Mouse (Mus musculus) heart, adult 2 months (tissue): Measurements from ENCODE around the gene Amt.

ENCODE experiments used
- CTCF ChIP-seq: fragments of 200-600 bp; IDR thresholded peaks from 2 replicates; pipeline ENCODE4 v1.8.1; 2022; ENCODE audit warnings: antibody characterized with exemption, mild to moderate bottlenecking, moderate library complexity
- EP300 ChIP-seq: fragments of 200-500 bp; IDR thresholded peaks from 2 replicates; pipeline ENCODE4 v1.6.1; 2011; ENCODE audit warnings: low read depth, low read length, control low read depth; ENCODE audit not compliant: insufficient read depth
- POLR2A ChIP-seq: fragments of 200-500 bp; IDR thresholded peaks from 2 replicates; pipeline ENCODE4 v1.6.1; 2011; ENCODE audit warnings: mild to moderate bottlenecking, low read depth, low read length, control low read depth; ENCODE audit not compliant: insufficient read depth

DNA sequence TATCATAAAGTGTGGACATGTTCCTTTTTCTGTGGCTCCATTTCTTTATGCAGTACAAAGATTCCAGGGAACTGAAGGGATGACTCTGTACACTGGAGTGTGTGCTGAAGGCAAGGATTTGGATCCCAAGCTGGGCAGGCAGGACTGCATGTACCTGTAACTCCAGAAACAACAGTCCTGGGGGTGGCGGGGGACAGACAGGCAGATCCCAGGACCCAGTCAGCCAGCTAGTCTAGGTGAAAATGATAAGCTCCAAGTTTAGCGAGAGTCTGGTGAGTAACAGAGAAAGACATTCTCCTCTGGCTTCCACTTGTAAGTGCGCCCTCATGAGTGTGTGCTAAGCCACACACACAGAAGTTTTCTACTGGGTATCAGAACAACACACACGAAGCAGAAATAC is 36.1 kb upstream of the Amt start:
- TF ChIP-seq CTCF, result no peak
- TF ChIP-seq POLR2A, result no peak
- no peak for TF ChIP-seq EP300
